Mouse (Mus musculus): ENCODE measurements around the gene Foxc2. TPM values are rescaled to one million over a fixed set of nuclear protein-coding genes. Genes with fewer than 3 reads are reported as not detected.
A peak's percentile ranks its signal among the peaks of the same experiment; 100 is the strongest.

Foxc2 gene
- polyA plus RNA-seq (2017; shearing (Covaris generic)) = not detected

- peak; percentile 75 for ATAC-seq
These were observed at the start of gene Foxc2 for GRCm38 (mm10) chr8:121115948-121116347. Gene Foxc2, plus strand, starts transcription at chr8:121116171.

GRCm38 (mm10) chr8:121071454-121071853, 44.5 kb upstream of the Foxc2 start:
- no peak for ATAC-seq

- no peak for ATAC-seq
These were observed 43.4 kb upstream of the Foxc2 start for GRCm38 (mm10) chr8:121072406-121073130.

- ATAC-seq = no peak
These were observed 42.5 kb upstream of the Foxc2 start for GRCm38 (mm10) chr8:121073174-121074107.

GRCm38 (mm10) chr8:121074108-121074847, 41.7 kb upstream of the Foxc2 start:
- ATAC-seq = no peak

- ATAC-seq = no peak
These were observed 41.2 kb upstream of the Foxc2 start for GRCm38 (mm10) chr8:121074848-121075145.

GRCm38 (mm10) chr8:121075936-121076335, 40.0 kb upstream of the Foxc2 start:
- no peak for ATAC-seq

GRCm38 (mm10) chr8:121076555-121076954, 39.4 kb upstream of the Foxc2 start:
- ATAC-seq = no peak

- ATAC-seq = no peak
These were observed 37.2 kb upstream of the Foxc2 start for GRCm38 (mm10) chr8:121078721-121079120.

- no peak for ATAC-seq
These were observed 36.8 kb upstream of the Foxc2 start for GRCm38 (mm10) chr8:121079201-121079600.

GRCm38 (mm10) chr8:121079944-121080343, 36.0 kb upstream of the Foxc2 start:
- no peak for ATAC-seq

- no peak for ATAC-seq
These were observed 35.4 kb upstream of the Foxc2 start for GRCm38 (mm10) chr8:121080361-121081090.

GRCm38 (mm10) chr8:121081398-121081797, 34.6 kb upstream of the Foxc2 start:
- ATAC-seq = no peak

- no peak for ATAC-seq
These were observed 33.5 kb upstream of the Foxc2 start for GRCm38 (mm10) chr8:121082218-121083092.

GRCm38 (mm10) chr8:121083093-121083935, 32.7 kb upstream of the Foxc2 start:
- ATAC-seq = no peak

- no peak for ATAC-seq
These were observed 32.1 kb upstream of the Foxc2 start for GRCm38 (mm10) chr8:121083936-121084209.

- no peak for ATAC-seq
These were observed 31.6 kb upstream of the Foxc2 start, which contains the start of gene Foxf1 for GRCm38 (mm10) chr8:121084210-121084951. Gene Foxf1, plus strand, starts transcription at chr8:121084386.

GRCm38 (mm10) chr8:121085011-121085410, 31.0 kb upstream of the Foxc2 start:
- ATAC-seq = no peak

GRCm38 (mm10) chr8:121085561-121085960, 30.4 kb upstream of the Foxc2 start:
- no peak for ATAC-seq

Data from CD4-positive, CD25-positive, alpha-beta regulatory T cell, adult 4 months (primary cell).